Mouse (Mus musculus) hindbrain, embryonic 11.5 days (tissue): Measurements from ENCODE around the gene Hif3a. TPM values are rescaled to one million over a fixed set of nuclear protein-coding genes. Genes with fewer than 3 reads are reported as not detected.

Source experiments
- ATAC-seq: fragments of 200-750 bp; cut with Nextera tagmentation; 2 replicates; pipeline ENCODE4 v1.8.0; 2017; ENCODE audit warnings: mild to moderate bottlenecking, moderate TSS enrichment, moderate library complexity; ENCODE audit not compliant: low FRiP score
- DNase-seq: peaks from one replicate; pipeline ENCODE4 v3.0.0-alpha.2; 2015; ENCODE audit warnings: low spot score
- H3K27ac ChIP-seq: fragments of 300-500 bp; sonication (generic); 2 replicates; pipeline ENCODE4 v1.5.1; 2014; ENCODE audit warnings: mild to moderate bottlenecking, low read depth, low read length
- H3K27me3 ChIP-seq: fragments of 300-500 bp; sonication (generic); 2 replicates; pipeline ENCODE4 v1.6.1; 2014; ENCODE audit warnings: mild to moderate bottlenecking, low read length, moderate library complexity, mixed read lengths; ENCODE audit not compliant: control insufficient read depth, insufficient read depth
- H3K36me3 ChIP-seq: fragments of 300-500 bp; sonication (generic); 2 replicates; pipeline ENCODE4 v1.6.1; 2014; ENCODE audit warnings: mild to moderate bottlenecking, low read length, moderate library complexity, mixed read lengths; ENCODE audit not compliant: control insufficient read depth, insufficient read depth
- H3K4me1 ChIP-seq: fragments of 300-500 bp; sonication (generic); replicated peaks from 2 replicates; pipeline ENCODE4 v1.6.1; 2014; ENCODE audit warnings: low read length, mixed read lengths; ENCODE audit not compliant: control insufficient read depth, insufficient read depth
- H3K4me2 ChIP-seq: fragments of 300-500 bp; sonication (generic); replicated peaks from 2 replicates; pipeline ENCODE4 v1.6.1; 2014; ENCODE audit warnings: mild to moderate bottlenecking, low read depth, low read length
- H3K4me3 ChIP-seq: fragments of 300-500 bp; sonication (generic); 2 replicates; pipeline ENCODE4 v1.5.1; 2014; ENCODE audit warnings: low read depth, low read length
- H3K9ac ChIP-seq: fragments of 300-500 bp; sonication (generic); 2 replicates; pipeline ENCODE4 v1.6.1; 2014; ENCODE audit warnings: low read depth, low read length
- H3K9me3 ChIP-seq: fragments of 300-500 bp; sonication (generic); 2 replicates; pipeline ENCODE4 v1.6.1; 2016; ENCODE audit warnings: low read length; ENCODE audit not compliant: control insufficient read depth
- WGBS: fragments of 180-500 bp; shearing (Covaris S2); extraction: QIAGEN DNeasy Blood & Tissue Kit; methylation state at CpG from one replicate; pipeline ENCODE4 v1.1.7; 2014; 5-methylcytosine and 5-hydroxymethylcytosine counted together
- polyA plus RNA-seq: library from polyadenylated mRNA; unstranded; fragments of >200 nt; fragmentation: Nextera tagmentation; extraction: Ambion mirVana; gene quantifications from 2 replicates; pipeline ENCODE4 v1.2.1, GENCODE M21; 2014

The Hif3a gene
- polyA plus RNA-seq, 1 experiment from 2014 or later: 4.9 TPM

DNA sequence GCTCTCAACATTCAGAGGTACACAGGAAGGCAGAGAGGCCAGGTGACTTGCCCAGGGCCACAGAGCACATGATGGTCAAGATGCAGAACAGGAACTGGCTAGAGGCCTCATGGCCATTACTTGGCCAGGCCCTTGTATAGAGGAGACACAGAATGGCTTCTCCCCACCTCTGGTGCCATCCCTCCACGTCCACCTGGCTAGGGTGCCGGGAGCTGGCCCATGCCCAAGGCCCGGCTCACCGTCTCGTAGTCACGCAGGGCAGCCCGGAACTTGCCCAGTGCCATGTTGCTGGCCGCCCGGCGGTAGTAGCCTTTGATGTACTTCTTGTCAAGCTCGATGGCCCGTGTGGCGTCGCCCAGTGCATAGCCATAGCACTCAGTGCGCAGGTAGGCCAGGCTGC is 40.1 kb downstream of the Hif3a start:
- peaks cover 19% of the 10 kb centered on the region for H3K36me3 ChIP-seq

DNA sequence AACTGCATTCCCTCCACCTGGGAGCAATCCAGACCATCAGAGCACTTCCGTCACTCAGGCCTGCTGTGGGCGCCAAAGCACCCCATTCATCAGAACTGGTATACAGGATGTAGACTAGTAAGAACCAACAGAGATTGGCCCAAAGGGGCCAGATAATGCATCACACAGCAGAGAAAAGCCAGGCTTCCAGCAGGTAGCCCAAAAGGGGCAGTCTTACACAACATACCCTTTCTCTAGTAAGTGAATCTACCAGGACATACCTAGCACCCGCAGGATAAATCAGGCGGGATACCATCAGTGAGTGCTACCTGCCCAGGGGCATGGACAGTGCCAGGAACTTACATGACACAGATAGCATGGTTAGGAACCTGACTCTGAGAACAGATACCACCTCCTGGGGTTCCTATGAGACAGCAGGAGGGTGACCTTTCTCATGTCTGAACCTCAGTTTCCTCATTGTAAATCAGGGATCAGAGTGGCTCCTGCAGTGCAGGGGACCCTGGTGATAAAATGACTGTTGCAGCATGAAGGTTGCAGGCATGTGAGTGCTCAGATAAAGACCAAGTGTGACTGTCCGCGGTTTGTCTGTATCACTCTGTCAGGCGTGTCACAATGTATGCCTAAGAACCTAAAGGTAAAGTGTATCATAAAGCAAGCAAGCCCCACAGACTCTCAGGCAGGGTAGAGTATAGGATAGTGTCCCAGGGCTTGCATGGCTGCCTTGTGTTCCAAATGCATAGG is 42.6 kb downstream of the Hif3a start:
- DNase-seq: no peak
- peaks cover 24% of the 10 kb centered on the region for H3K36me3 ChIP-seq
- H3K9me3 ChIP-seq: no peaks in the 10 kb centered on the region
- no peak overlapping the region for H3K9ac ChIP-seq
- no peak overlapping the region for H3K4me3 ChIP-seq
- WGBS: 92% methylated on average over 7 of the region's 7 CpGs
- no peak overlapping the region for H3K27ac ChIP-seq
- H3K4me2 ChIP-seq: no peak overlapping the region
- ATAC-seq: no peak
- no peaks in the 10 kb centered on the region for H3K27me3 ChIP-seq
- H3K4me1 ChIP-seq: no peaks in the 10 kb centered on the region

More for the DNA sequence above, 40.1 kb downstream of the Hif3a start:
- no peak for ATAC-seq
- Histone ChIP-seq H3K27ac (no peak overlapping the region), H3K4me3 (no peak overlapping the region), H3K4me2 (no peak overlapping the region), H3K9me3 (no peaks in the 10 kb centered on the region), H3K9ac (no peak overlapping the region), H3K27me3 (no peaks in the 10 kb centered on the region), H3K4me1 (peaks cover 3% of the 10 kb centered on the region)
- no peak for DNase-seq
- 95% methylated on average over 15 of the region's 15 CpGs for WGBS

DNA sequence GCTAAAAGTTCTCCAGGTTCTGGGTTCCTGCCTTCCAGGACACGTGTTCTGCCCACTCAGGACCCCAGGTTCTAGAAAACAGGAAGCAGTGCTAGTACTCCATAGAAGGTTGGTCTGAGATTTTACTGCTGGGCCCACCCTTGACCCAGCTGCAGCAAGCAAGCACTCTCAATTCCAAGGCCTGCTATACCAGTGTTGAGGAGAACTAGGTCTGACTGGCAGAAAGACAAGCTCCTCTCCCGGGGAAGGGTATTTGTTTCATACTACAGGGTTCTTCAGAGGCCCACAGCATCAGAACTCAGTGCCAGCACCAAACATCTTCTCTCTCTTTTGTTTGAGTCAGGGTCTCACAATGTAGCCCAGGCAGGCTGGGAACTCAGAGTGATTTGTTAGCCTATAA is 44.3 kb downstream of the Hif3a start:
- Histone ChIP-seq H3K4me1 (no peaks in the 10 kb centered on the region), H3K27me3 (no peaks in the 10 kb centered on the region), H3K4me2 (no peak overlapping the region), H3K36me3 (peaks cover 24% of the 10 kb centered on the region), H3K9me3 (no peaks in the 10 kb centered on the region), H3K4me3 (no peak overlapping the region), H3K27ac (no peak overlapping the region), H3K9ac (no peak overlapping the region)
- ATAC-seq (no peak), DNase-seq (no peak)
- 92% methylated on average over 2 of the region's 2 CpGs for WGBS

DNA sequence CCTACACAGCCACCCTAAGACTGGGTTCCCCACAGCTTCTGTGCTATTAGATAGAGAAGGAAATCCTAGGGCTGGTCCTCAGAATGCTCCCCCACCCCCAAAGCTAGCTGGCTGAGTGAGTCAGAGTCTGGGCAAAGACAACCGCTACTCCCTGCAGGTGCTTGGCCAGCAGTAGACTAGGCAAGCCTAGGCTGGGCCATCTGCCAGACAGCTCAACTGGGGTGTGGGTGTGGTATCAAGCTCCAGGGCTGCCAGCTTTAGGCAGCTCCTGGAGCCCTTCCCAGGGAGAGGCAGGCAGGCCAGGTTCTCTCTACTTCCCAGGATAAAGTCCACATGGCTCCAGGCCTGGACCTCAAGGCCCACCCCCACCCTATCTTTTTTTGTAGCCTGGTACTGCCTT is 45.2 kb downstream of the Hif3a start:
- Histone ChIP-seq H3K9me3 (no peaks in the 10 kb centered on the region), H3K9ac (no peak overlapping the region), H3K27me3 (no peaks in the 10 kb centered on the region), H3K4me2 (no peak overlapping the region), H3K36me3 (peaks cover 22% of the 10 kb centered on the region), H3K4me1 (no peaks in the 10 kb centered on the region), H3K27ac (no peak overlapping the region), H3K4me3 (no peak overlapping the region)
- 92% methylated on average over 1 of the region's 1 CpGs for WGBS
- DNase-seq: no peak
- no peak for ATAC-seq

DNA sequence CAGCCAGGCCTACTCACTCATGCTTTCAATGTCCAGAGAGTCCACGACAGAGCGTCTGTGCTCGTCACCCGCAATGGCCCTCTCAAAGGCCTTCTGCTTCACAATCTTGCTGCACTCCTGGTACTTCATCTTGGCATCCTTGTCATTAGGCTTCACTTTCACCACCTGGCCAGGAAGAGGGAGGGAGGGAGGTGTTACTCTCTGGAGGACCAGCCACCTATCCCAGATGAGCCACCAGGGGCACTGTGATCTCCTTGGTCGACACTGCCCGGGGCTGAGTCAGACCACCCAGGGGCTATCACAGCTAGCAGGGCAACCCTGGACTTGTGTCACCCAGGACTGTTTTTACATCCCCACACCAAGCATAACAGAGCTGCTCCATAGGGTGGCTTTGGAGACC is 46.8 kb downstream of the Hif3a start:
- no peak overlapping the region for H3K4me2 ChIP-seq
- no peak overlapping the region for H3K9ac ChIP-seq
- no peak for ATAC-seq
- no peak overlapping the region for H3K27ac ChIP-seq
- H3K4me1 ChIP-seq: no peaks in the 10 kb centered on the region
- no peak overlapping the region for H3K4me3 ChIP-seq
- no peaks in the 10 kb centered on the region for H3K27me3 ChIP-seq
- H3K9me3 ChIP-seq: no peaks in the 10 kb centered on the region
- DNase-seq: no peak
- H3K36me3 ChIP-seq: peaks cover 13% of the 10 kb centered on the region; the same call in 1 of the 2 replicates
- WGBS: 85% methylated on average over 6 of the region's 6 CpGs

DNA sequence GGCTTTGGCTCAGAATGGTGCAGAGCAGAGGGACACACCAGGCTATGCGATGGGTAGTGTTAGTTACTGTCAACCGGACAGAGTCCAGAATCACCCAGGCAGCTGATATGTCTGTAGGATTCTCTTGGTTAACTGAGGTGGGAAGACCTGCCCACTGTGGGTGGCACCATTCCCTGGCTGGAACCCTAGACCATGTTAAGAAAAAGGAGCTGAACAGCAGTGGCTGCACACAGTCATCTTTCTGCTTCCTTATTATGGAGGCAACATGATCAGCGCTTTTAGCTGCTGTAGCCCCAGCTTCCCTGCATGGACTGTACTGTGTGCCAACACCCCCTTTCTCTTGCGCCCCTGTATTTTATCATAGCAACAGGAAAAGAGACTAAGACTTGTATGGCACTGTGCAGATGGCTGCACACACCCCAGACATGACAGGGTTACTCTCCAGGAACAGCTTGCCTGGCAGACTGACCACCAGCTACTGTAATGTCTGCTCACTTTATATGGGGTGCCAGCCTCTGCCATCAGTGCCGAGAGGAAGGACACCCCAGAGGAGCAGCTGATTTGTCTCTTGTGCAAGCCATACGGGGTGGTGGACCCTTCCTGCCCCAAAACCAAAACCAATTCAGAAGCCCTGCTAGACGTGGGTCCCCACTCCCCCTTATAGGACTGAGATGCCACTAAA is 50.2 kb downstream of the Hif3a start:
- WGBS: 97% methylated on average over 7 of the region's 7 CpGs
- no peak for ATAC-seq
- Histone ChIP-seq H3K9ac (no peak overlapping the region), H3K36me3 (peaks cover 18% of the 10 kb centered on the region), H3K9me3 (no peaks in the 10 kb centered on the region), H3K4me1 (no peaks in the 10 kb centered on the region), H3K27ac (no peak overlapping the region), H3K4me3 (no peak overlapping the region), H3K27me3 (no peaks in the 10 kb centered on the region), H3K4me2 (no peak overlapping the region)
- no peak for DNase-seq

DNA sequence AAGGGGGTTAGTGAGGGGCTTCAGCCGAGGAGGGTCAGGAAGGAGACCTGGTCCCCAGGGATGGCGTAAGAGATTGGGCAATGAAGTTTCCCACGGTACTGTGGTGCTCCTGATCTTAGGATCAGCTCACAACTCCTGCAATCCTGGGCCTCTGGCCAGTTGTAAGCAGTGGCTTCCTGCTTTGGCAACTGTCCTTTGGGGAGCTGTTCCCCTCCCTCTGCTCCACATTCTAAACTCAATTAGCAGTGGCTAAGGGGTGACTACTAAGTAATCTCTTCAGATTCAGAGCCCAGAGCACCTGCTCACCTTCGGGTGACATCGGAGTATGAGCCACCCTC is 52.2 kb downstream of the Hif3a start:
- Histone ChIP-seq H3K27ac (no peak overlapping the region), H3K4me1 (no peaks in the 10 kb centered on the region), H3K36me3 (peaks cover 25% of the 10 kb centered on the region), H3K4me2 (no peak overlapping the region), H3K4me3 (no peak overlapping the region), H3K9me3 (no peaks in the 10 kb centered on the region), H3K9ac (no peak overlapping the region), H3K27me3 (no peaks in the 10 kb centered on the region)
- ATAC-seq (no peak), DNase-seq (no peak)
- 95% methylated on average over 5 of the region's 5 CpGs for WGBS

DNA sequence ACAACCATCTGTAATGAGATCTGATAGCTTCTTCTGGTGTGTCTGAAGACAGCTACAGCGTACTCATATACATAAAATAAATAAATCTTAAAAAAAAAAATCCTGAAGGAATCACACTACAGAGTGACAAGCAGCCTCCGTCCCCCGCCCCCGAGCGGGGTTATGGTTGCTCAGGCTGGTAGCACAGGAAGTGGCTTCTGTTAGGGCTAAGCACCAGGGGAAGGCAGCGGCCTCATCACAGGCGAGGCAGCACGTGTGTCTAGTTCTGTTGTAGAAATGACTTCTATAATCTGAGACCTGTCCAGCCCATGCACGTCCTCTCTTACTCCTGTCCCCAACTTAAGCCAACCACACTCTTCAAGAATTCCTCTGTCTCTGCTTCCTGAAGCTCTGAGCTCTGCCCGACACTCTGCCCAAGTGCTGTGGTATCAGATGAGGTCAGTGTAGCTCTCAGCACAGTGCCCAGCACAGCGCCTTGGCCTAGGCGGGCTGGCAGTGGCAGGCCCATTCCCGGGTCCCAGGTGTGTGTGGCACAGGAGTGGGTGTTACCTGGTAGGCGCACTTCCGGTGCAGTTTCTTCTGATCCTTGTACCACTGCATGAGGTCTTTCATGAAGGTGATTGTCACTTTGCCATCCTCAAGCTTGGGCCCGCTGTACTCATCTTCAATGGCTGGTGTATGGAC is 52.8 kb downstream of the Hif3a start:
- Histone ChIP-seq H3K27me3 (no peaks in the 10 kb centered on the region), H3K4me3 (no peak overlapping the region), H3K9ac (no peak overlapping the region), H3K27ac (no peak overlapping the region), H3K4me2 (no peak overlapping the region), H3K4me1 (no peaks in the 10 kb centered on the region), H3K9me3 (no peaks in the 10 kb centered on the region), H3K36me3 (peaks cover 25% of the 10 kb centered on the region)
- ATAC-seq (no peak), DNase-seq (no peak)
- WGBS: 94% methylated on average over 16 of the region's 16 CpGs
